Mouse (Mus musculus): Measurements from ENCODE around the gene Grk3.
A peak's percentile ranks its signal among the peaks of the same experiment; 100 is the strongest.

Gene Grk3

GRCm38 (mm10) chr5:113015236-113016061 lies at the start of gene Grk3:
TSS of gene Grk3 (minus strand) at chr5:113015791.
- DNase-seq = peak; percentile 64

- peak; percentile 48 for DNase-seq
Observed at GRCm38 (mm10) chr5:113054308-113054707, 38.7 kb upstream of the Grk3 start.

GRCm38 (mm10) chr5:113050581-113051185 lies 35.1 kb upstream of the Grk3 start:
- DNase-seq = no peak

- peak; percentile 6 for DNase-seq
Observed at GRCm38 (mm10) chr5:113049876-113050275, 34.3 kb upstream of the Grk3 start.

GRCm38 (mm10) chr5:113045511-113046273 lies 30.1 kb upstream of the Grk3 start:
- no peak for DNase-seq

GRCm38 (mm10) chr5:113043531-113043930 lies 27.9 kb upstream of the Grk3 start:
- no peak for DNase-seq

- peak; percentile 33 for DNase-seq
Observed at GRCm38 (mm10) chr5:113041567-113042071, 26.0 kb upstream of the Grk3 start.

- DNase-seq = no peak
Observed at GRCm38 (mm10) chr5:113040776-113041175, 25.2 kb upstream of the Grk3 start.

GRCm38 (mm10) chr5:113038601-113039000 lies 23.0 kb upstream of the Grk3 start:
- no peak for DNase-seq

- DNase-seq = no peak
Observed at GRCm38 (mm10) chr5:113035094-113036047, 19.8 kb upstream of the Grk3 start.

GRCm38 (mm10) chr5:113031201-113031754 lies 15.7 kb upstream of the Grk3 start:
- no peak for DNase-seq

- no peak for DNase-seq
Observed at GRCm38 (mm10) chr5:113030082-113030481, 14.5 kb upstream of the Grk3 start.

GRCm38 (mm10) chr5:113026706-113027105 lies 11.1 kb upstream of the Grk3 start:
- no peak for DNase-seq

GRCm38 (mm10) chr5:113024154-113024764 lies 8.7 kb upstream of the Grk3 start:
- DNase-seq = peak; percentile 63

GRCm38 (mm10) chr5:113018190-113018589 lies 2.6 kb upstream of the Grk3 start:
- DNase-seq = no peak

GRCm38 (mm10) chr5:113017004-113017403 lies 1.4 kb upstream of the Grk3 start:
- DNase-seq = no peak

GRCm38 (mm10) chr5:113014808-113015235 lies 769 bp downstream of the Grk3 start:
- DNase-seq = peak; percentile 46

- DNase-seq = peak; percentile 17
Observed at GRCm38 (mm10) chr5:113014111-113014807, 1.3 kb downstream of the Grk3 start.

- no peak for DNase-seq
Observed at GRCm38 (mm10) chr5:113011926-113012325, 3.7 kb downstream of the Grk3 start.

- DNase-seq = no peak
Observed at GRCm38 (mm10) chr5:113009183-113009820, 6.3 kb downstream of the Grk3 start.
